Mouse (Mus musculus) 3134 (cell line): Measurements from ENCODE around the gene Iffo1.
"Not testable (repeated sequence)": the region's sequence is repeated elsewhere in the genome, so short reads cannot be mapped to it uniquely, and the experiment has no call there.

Source experiments
- DNase-seq: peaks from one replicate; pipeline ENCODE4 v3.0.0-alpha.2; 2011; ENCODE audit warnings: low spot score; ENCODE audit not compliant: insufficient read length; ENCODE audit errors: extremely low read depth

The Iffo1 gene

GRCm38 (mm10) chr6:125160854-125161760 lies 16.1 kb downstream of the Iffo1 start:
- peak; percentile 78 for DNase-seq

GRCm38 (mm10) chr6:125161971-125162370 lies 16.9 kb downstream of the Iffo1 start:
- DNase-seq = peak; percentile 47

DNA sequence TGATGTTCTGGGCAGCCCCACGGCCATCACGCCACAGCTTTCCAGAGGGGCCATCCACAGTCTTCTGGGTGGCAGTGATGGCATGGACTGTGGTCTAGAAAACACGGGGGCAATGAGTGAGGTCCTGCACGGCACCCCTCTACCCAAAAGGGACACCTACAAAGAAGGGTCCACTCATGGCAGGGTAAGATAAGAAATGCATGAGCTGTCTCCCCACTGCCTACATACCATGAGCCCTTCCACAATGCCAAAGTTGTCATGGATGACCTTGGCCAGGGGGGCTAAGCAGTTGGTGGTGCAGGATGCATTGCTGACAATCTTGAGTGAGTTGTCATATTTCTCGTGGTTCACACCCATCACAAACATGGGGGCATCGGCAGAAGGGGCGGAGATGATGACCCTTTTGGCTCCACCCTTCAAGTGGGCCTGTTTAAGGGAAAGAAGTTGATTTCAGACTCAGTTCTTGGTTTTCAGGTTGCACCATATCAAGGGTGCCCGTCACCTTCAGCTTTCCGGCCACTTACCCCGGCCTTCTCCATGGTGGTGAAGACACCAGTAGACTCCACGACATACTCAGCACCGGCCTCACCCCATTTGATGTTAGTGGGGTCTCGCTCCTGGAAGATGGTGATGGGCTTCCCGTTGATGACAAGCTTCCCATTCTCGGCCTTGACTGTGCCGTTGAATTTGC lies 17.7 kb downstream of the Iffo1 start:
- DNase-seq = not testable (repeated sequence)

DNA sequence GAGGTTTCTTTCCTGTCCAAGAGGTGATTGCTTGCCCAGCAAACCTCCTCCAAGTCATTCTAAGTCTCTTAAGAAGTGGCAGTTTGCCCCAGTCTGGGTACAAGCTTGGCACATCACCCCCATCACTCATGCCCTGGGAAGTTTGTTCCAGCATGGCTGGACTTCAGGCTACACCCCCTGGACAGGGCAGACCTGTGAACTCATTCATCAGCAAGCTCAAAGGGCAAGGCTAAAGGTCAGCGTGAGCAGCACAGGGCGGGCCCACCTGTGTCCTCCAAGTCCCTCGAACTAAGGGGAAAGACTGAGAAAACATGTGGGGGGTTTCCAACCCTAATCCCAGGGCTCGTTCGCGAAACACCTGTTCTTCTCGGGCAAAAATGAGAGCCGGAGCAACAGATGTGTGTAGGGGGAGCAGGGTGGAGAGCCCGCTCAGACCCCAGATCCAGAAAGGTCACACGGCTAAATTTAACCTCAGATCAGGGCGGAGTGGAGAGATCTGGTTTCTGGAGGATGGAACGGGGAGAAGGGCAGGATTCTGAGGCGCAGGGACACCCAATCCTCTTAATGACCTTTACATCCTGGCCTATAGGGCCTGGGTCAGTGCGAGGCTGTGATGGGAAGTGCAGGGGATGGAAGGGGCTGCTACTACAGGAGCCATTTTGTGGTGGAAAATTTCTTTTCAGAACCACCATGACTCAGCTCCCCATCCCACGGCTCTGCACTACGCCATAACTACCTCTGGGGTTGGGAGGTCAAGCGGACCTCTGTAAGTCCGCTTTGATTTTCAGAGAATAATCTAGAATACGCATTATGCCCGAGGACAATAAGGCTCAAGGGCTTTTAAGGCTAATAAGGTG lies 19.0 kb downstream of the Iffo1 start:
- peak; percentile 39 for DNase-seq

GRCm38 (mm10) chr6:125164672-125165327 lies 19.8 kb downstream of the Iffo1 start:
- peak; percentile 69 for DNase-seq

- DNase-seq = peak; percentile 98
Observed at GRCm38 (mm10) chr6:125165328-125165891, 20.4 kb downstream of the Iffo1 start.

DNA sequence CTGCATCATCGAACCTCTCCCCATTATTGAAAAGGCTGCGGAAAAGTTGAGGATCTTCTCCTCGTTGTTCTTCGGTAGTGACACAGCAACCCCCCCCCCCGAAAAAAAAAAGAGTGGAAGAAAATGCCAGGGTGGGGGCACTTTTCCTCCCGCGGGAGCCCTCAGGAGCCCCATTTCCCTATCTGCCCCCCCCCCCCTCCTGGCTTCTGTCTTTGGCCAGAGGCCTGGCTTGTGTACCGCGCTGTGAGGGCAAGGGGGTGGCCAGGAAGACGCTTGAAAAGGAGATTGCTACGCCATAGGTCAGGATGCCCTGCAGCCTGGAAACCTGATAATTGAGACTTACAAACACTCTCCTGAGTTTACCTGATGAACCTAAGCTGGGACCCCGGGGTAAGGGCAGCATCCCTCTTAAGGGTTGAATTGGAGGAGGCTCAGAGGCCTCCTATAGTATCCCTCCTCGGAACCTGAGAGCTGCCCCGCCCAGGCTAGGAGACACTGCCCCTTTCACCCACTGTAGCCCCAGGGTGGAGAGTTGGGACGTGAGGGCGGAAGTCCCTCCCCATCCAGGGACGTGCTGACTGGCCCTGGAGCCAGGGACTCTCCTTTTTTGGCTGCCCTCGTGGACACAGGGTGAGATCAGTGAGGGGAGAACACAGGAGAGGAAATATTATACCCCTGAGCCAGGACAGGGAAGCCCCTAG lies 21.2 kb downstream of the Iffo1 start, which contains the start of gene Gapdh:
Gapdh (minus strand) TSS at position 417 of the 701 bp plus-strand sequence.
- DNase-seq = peak; percentile 81

DNA sequence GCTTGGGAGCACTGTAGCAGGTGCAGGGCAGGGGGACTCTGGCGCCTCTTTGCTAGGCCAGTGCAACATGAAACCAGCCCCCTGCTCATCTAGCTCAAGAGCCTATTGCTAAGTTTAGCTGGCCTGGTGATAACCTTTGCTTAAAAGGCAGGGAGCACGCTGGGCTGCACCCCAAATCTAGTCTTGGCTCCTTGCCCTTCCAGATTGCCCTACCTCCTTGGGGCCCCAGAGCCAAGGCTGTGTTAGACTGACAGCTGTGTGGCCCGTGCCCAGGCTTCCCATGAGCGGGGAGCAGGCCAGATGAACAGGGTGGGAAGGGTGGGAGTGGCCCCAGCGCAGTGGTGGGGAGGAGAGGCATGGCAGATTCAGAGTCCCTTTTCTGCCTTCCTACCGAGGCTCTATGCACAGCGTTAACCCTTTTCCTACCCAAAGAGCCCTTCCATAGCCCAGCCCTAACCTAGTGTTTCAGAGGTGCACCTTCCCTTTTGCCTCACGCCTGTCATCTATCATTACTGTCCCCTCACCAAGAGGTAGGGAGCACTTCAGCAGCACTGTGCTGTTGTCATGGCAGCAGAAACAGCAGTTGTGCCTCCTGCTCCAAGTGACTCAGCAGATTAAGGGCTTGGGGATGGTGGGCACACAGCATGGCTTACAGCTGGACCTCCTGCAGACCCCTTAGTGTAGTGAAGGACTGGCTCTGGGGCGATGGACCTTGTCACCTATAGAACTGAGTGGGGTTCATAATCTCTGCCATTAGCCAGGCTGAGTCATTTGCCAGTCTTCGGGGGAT lies 22.0 kb downstream of the Iffo1 start:
- DNase-seq = no peak

GRCm38 (mm10) chr6:125168086-125168485 lies 23.0 kb downstream of the Iffo1 start:
- no peak for DNase-seq

GRCm38 (mm10) chr6:125170194-125170593 lies 25.2 kb downstream of the Iffo1 start:
- DNase-seq = no peak

DNA sequence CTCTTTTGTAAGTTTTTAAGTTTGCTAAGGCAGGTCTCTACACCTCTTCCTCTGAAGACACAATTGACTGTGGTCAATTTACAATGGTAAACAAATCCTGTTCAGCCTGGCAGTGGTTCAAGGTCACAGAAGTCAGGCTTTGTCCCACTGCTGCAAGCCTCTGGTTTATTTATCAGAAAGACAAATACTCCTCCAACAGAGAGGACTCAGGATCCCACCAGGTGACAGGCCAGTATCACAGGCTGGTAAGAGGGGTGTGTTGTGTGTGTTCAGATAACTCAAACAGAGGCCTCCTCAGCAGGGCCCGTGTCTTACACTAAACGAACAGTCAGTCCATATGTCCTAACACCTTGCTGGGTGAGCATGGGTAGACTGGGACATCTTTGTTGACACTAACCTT lies 27.4 kb downstream of the Iffo1 start:
- DNase-seq = no peak

GRCm38 (mm10) chr6:125173256-125173655 lies 28.2 kb downstream of the Iffo1 start:
- DNase-seq = no peak

DNA sequence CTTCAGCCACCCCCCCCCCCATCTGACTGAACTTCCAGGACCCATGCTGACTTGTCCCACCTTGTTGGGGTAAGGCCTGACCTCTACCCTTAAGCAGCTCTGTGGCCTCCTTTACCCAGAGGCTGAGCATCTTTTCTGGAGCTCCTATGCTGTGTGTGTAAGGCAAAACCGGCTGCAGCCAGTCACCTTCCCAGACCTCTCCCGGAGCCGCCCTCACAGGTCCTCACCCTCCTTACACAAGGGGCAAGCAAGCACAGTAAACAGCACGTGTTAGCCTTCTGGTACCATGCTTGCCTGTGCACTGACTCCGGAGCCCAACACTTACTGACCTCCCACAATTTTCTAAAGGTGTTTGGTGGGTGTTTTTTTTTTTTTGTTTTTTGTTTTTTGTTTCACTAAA lies 30.4 kb downstream of the Iffo1 start:
- no peak for DNase-seq

- no peak for DNase-seq
Observed at GRCm38 (mm10) chr6:125179601-125180000, 34.6 kb downstream of the Iffo1 start.

- no peak for DNase-seq
Observed at GRCm38 (mm10) chr6:125182133-125182532, 37.1 kb downstream of the Iffo1 start.

DNA sequence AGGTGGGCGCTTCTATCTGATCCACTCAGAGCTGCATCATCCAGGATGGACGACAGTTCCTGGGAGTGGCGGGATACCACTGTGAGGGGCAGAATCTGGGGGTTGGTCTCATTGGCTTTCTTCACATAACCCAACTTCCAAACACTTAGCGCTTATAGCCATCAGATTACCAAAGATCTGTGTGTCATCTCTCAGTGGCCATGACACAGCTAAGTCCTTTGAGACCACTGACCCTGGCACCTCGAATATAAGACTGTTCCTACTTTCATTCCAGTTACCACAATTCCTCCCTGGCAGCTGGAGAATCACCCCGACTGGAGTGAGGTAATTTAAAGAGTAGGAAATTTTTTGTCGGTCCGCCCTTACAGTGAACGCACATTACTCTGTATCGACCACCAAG lies 41.2 kb downstream of the Iffo1 start:
- DNase-seq = no peak

DNA sequence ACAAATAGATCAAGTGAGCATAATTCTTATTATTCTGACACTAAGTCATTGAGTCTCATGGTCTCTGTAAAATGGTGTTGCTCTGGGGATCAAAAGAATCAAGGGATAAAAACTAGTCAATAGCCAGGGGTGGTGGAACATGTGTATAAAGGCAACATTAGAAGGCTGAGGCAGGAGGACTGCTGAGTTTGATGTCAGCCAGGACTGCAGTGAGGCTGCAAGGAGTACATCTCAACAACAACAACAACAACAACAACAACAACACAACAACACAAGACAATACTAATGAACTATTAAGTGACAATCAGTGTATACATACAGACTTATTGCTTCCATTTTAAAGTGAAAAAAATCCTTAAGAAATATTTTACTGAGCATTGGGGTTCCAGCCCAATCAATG lies 45.8 kb downstream of the Iffo1 start:
- no peak for DNase-seq

DNA sequence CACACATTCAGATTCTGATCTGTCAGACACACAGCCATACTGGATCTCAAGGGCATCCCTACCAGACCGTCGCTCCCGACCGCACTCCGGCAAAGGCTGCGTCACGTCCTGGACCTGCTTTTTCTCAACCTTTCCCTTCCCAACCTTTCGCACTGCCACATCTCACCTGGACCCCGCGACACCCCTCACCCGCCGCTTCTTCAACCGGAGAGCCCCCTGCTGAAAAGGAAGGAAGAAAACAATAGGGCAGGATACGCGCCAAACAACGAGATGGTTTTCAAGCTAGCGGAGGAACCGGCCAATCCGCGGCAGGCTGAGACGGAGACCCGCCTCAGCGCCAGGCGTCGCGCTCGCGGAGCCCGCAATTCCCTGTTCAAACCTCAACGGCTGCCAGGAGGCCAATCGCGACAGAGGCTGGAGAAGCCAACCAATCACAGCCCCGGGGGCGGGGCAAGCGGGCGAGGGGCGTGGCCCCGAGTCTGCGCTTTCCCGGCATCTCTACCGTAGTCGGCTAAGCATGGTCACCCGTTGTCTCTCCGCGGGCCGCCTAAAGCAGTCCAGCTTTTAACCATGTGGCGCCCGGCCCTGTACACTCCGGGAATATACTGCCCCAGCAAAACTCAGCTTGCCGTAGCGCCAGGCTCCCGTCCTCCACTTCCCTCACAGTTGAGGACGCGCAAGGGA lies 46.4 kb downstream of the Iffo1 start, which contains the start of the genes Ncapd2 and Mrpl51:
Ncapd2 (minus strand) TSS at position 370 of the 684 bp plus-strand sequence.
Mrpl51 (plus strand) TSS at position 470 of the 684 bp plus-strand sequence.
- DNase-seq = peak; percentile 99
